Mouse (Mus musculus): ENCODE data around the gene Gatd1. TPM values are rescaled to one million over a fixed set of nuclear protein-coding genes. Genes with fewer than 3 reads are reported as not detected.

Gatd1 gene
- polyA plus RNA-seq, 1 experiment from 2014 or later = 50.0 TPM

GRCm38 (mm10) chr7:141434464-141434863 lies 20.5 kb upstream of the Gatd1 start:
- 14% methylated on average over 8 of the region's 8 CpGs for WGBS
- H3K27ac ChIP-seq = 0 out of 2 replicates have a peak overlapping the region, but pooled peaks have one; percentile 13
- no peaks in the 10 kb centered on the region for H3K27me3 ChIP-seq (ENCODE audit: insufficient read depth, low read length)
- ATAC-seq (replicated peaks; ENCODE audit: low FRiP score, low read depth) (no peak), DNase-seq (ENCODE audit: low spot score) (peak; percentile 65)
- peak overlapping the region; percentile 51 for H3K4me2 ChIP-seq (ENCODE audit: low read length)
- H3K9me3 ChIP-seq (replicated peaks; ENCODE audit: low read length) = no peaks in the 10 kb centered on the region
- peak overlapping the region; percentile 34 for H3K4me3 ChIP-seq (replicated peaks; ENCODE audit: low read depth, low read length)
- peak overlapping the region; percentile 46 for H3K9ac ChIP-seq (ENCODE audit: low read depth, low read length)
- no peak for TF ChIP-seq CTCF (IDR thresholded peaks at IDR 0.05; ENCODE audit: low read depth)
- H3K4me1 ChIP-seq (replicated peaks; ENCODE audit: insufficient read depth, low read length) = peaks cover 21% of the 10 kb centered on the region
- peaks cover 28% of the 10 kb centered on the region for H3K36me3 ChIP-seq (ENCODE audit: insufficient read depth, low read length)

GRCm38 (mm10) chr7:141433517-141434400 lies 19.8 kb upstream of the Gatd1 start:
- peaks cover 24% of the 10 kb centered on the region for H3K36me3 ChIP-seq (ENCODE audit: insufficient read depth, low read length)
- 65% methylated on average over 15 of the region's 15 CpGs for WGBS
- peak overlapping the region; percentile 51 for H3K4me2 ChIP-seq (ENCODE audit: low read length)
- no peaks in the 10 kb centered on the region for H3K9me3 ChIP-seq (replicated peaks; ENCODE audit: low read length)
- DNase-seq (ENCODE audit: low spot score) (no peak), ATAC-seq (replicated peaks; ENCODE audit: low FRiP score, low read depth) (no peak)
- no peak for TF ChIP-seq CTCF (IDR thresholded peaks at IDR 0.05; ENCODE audit: low read depth)
- H3K4me3 ChIP-seq (replicated peaks; ENCODE audit: low read depth, low read length) = peak overlapping the region; percentile 34
- no peaks in the 10 kb centered on the region for H3K27me3 ChIP-seq (ENCODE audit: insufficient read depth, low read length)
- peak overlapping the region; percentile 46 for H3K9ac ChIP-seq (ENCODE audit: low read depth, low read length)
- H3K4me1 ChIP-seq (replicated peaks; ENCODE audit: insufficient read depth, low read length) = peaks cover 21% of the 10 kb centered on the region
- H3K27ac ChIP-seq = no peak overlapping the region

GRCm38 (mm10) chr7:141432741-141433516 lies 19.0 kb upstream of the Gatd1 start:
- H3K27me3 ChIP-seq (ENCODE audit: insufficient read depth, low read length) = no peaks in the 10 kb centered on the region
- H3K4me2 ChIP-seq (ENCODE audit: low read length) = no peak overlapping the region
- no peak for TF ChIP-seq CTCF (IDR thresholded peaks at IDR 0.05; ENCODE audit: low read depth)
- H3K9me3 ChIP-seq (replicated peaks; ENCODE audit: low read length) = no peaks in the 10 kb centered on the region
- H3K36me3 ChIP-seq (ENCODE audit: insufficient read depth, low read length) = peaks cover 23% of the 10 kb centered on the region; the same call in 1 of the 2 replicates
- peaks cover 21% of the 10 kb centered on the region for H3K4me1 ChIP-seq (replicated peaks; ENCODE audit: insufficient read depth, low read length)
- no peak for DNase-seq (ENCODE audit: low spot score)
- WGBS = 72% methylated on average over 6 of the region's 6 CpGs
- 0 out of 2 replicates have a peak overlapping the region, but pooled peaks have one; percentile 8 for H3K9ac ChIP-seq (ENCODE audit: low read depth, low read length)
- H3K27ac ChIP-seq = no peak overlapping the region
- H3K4me3 ChIP-seq (replicated peaks; ENCODE audit: low read depth, low read length) = no peak overlapping the region
- ATAC-seq (replicated peaks; ENCODE audit: low FRiP score, low read depth) = no peak

- H3K4me1 ChIP-seq (replicated peaks; ENCODE audit: insufficient read depth, low read length) = peaks cover 21% of the 10 kb centered on the region
- no peak for TF ChIP-seq CTCF (IDR thresholded peaks at IDR 0.05; ENCODE audit: low read depth)
- ATAC-seq (replicated peaks; ENCODE audit: low FRiP score, low read depth) = no peak
- no peak overlapping the region for H3K27ac ChIP-seq
- H3K4me2 ChIP-seq (ENCODE audit: low read length) = no peak overlapping the region
- 58% methylated on average over 8 of the region's 8 CpGs for WGBS
- H3K36me3 ChIP-seq (ENCODE audit: insufficient read depth, low read length) = peaks cover 23% of the 10 kb centered on the region; the same call in 1 of the 2 replicates
- no peak for DNase-seq (ENCODE audit: low spot score)
- no peak overlapping the region for H3K9ac ChIP-seq (ENCODE audit: low read depth, low read length)
- no peak overlapping the region for H3K4me3 ChIP-seq (replicated peaks; ENCODE audit: low read depth, low read length)
- no peaks in the 10 kb centered on the region for H3K9me3 ChIP-seq (replicated peaks; ENCODE audit: low read length)
- H3K27me3 ChIP-seq (ENCODE audit: insufficient read depth, low read length) = no peaks in the 10 kb centered on the region
These were observed 18.3 kb upstream of the Gatd1 start for GRCm38 (mm10) chr7:141432186-141432611.

GRCm38 (mm10) chr7:141431434-141432185 lies 17.7 kb upstream of the Gatd1 start:
- DNase-seq (ENCODE audit: low spot score) = no peak
- no peaks in the 10 kb centered on the region for H3K9me3 ChIP-seq (replicated peaks; ENCODE audit: low read length)
- WGBS = 90% methylated on average over 19 of the region's 19 CpGs
- ATAC-seq (replicated peaks; ENCODE audit: low FRiP score, low read depth) = no peak
- no peaks in the 10 kb centered on the region for H3K27me3 ChIP-seq (ENCODE audit: insufficient read depth, low read length)
- no peak overlapping the region for H3K27ac ChIP-seq
- H3K4me3 ChIP-seq (replicated peaks; ENCODE audit: low read depth, low read length) = no peak overlapping the region
- no peak overlapping the region for H3K9ac ChIP-seq (ENCODE audit: low read depth, low read length)
- peaks cover 16% of the 10 kb centered on the region for H3K4me1 ChIP-seq (replicated peaks; ENCODE audit: insufficient read depth, low read length)
- no peak overlapping the region for H3K4me2 ChIP-seq (ENCODE audit: low read length)
- no peak for TF ChIP-seq CTCF (IDR thresholded peaks at IDR 0.05; ENCODE audit: low read depth)
- H3K36me3 ChIP-seq (ENCODE audit: insufficient read depth, low read length) = peaks cover 23% of the 10 kb centered on the region; the same call in 1 of the 2 replicates
